Mouse (Mus musculus) ovary, adult 18-20 months (tissue): ENCODE data around the gene Rex1bd.

Experiments
- DNase-seq: peaks from one replicate; pipeline ENCODE4 v3.0.0; 2022; ENCODE audit warnings: low spot score, mixed read lengths

Rex1bd gene

GRCm38 (mm10) chr8:70506328-70507026, at the start of gene Rex1bd:
Rex1bd (minus strand) TSS chr8:70506752.
- DNase-seq, result peak; percentile 93

GRCm38 (mm10) chr8:70555079-70555747, 48.7 kb upstream of the Rex1bd start:
- DNase-seq, result no peak

GRCm38 (mm10) chr8:70553740-70554139, 47.2 kb upstream of the Rex1bd start:
- DNase-seq, result no peak

- DNase-seq, result no peak
Measured at GRCm38 (mm10) chr8:70552836-70553235, 46.3 kb upstream of the Rex1bd start.

GRCm38 (mm10) chr8:70551558-70552161, 45.1 kb upstream of the Rex1bd start:
- DNase-seq, result no peak

- DNase-seq, result no peak
Measured at GRCm38 (mm10) chr8:70549412-70550184, 43.0 kb upstream of the Rex1bd start.

GRCm38 (mm10) chr8:70547762-70548161, 41.2 kb upstream of the Rex1bd start:
- DNase-seq, result no peak

GRCm38 (mm10) chr8:70546412-70546811, 39.9 kb upstream of the Rex1bd start:
- no peak for DNase-seq

GRCm38 (mm10) chr8:70544200-70544687, 37.7 kb upstream of the Rex1bd start:
- DNase-seq, result peak; percentile 63

GRCm38 (mm10) chr8:70541081-70541480, 34.5 kb upstream of the Rex1bd start:
- DNase-seq, result no peak

- DNase-seq, result no peak
Measured at GRCm38 (mm10) chr8:70540507-70541071, 34.0 kb upstream of the Rex1bd start.

- no peak for DNase-seq
Measured at GRCm38 (mm10) chr8:70540013-70540506, 33.5 kb upstream of the Rex1bd start.

- DNase-seq, result peak; percentile 99
Measured at GRCm38 (mm10) chr8:70539077-70539813, 32.7 kb upstream of the Rex1bd start, which contains the start of gene Ell. Ell (plus strand) TSS chr8:70539457.

- peak; percentile 98 for DNase-seq
Measured at GRCm38 (mm10) chr8:70538633-70539076, 32.1 kb upstream of the Rex1bd start.

GRCm38 (mm10) chr8:70538024-70538579, 31.6 kb upstream of the Rex1bd start:
- DNase-seq, result peak; percentile 71

GRCm38 (mm10) chr8:70535701-70536100, 29.1 kb upstream of the Rex1bd start:
- no peak for DNase-seq

GRCm38 (mm10) chr8:70535221-70535620, 28.7 kb upstream of the Rex1bd start:
- no peak for DNase-seq

- DNase-seq, result no peak
Measured at GRCm38 (mm10) chr8:70534281-70534680, 27.7 kb upstream of the Rex1bd start.

GRCm38 (mm10) chr8:70530314-70530713, 23.8 kb upstream of the Rex1bd start:
- no peak for DNase-seq

GRCm38 (mm10) chr8:70529741-70530161, 23.2 kb upstream of the Rex1bd start:
- DNase-seq, result no peak
